Mouse (Mus musculus) T-helper 1 cell (primary cell): ENCODE data around the gene Tmed10.

Experiments
- in situ Hi-C: fragments of 300-600 bp; cut with MboI, MseI; formaldehyde crosslinking; loops from one replicate; pipeline ENCODE4 v1.15.1; 2025; ENCODE audit warnings: high pct_unique_total_duplicates

Tmed10 gene

DNA sequence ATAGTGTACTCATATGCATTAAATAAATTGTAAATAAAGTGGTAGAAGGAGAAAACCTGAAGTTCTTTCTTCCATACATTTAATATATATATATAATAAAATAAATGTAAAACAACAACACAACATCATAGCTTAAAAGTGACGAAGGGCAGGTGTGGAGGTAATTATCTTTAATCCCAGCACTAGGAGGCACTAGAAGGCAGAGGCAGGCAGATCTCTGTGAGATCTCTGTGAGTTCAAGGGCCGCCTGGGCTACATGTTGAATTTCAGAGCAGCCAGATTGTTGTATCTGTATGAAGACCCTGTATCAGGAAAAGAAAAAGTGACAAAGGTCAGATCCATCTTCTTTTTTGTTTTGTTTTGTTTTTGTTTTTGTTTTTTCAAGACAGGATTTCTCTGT lies 3.6 kb upstream of the Tmed10 start:
- in situ Hi-C loops = no loop called here

DNA sequence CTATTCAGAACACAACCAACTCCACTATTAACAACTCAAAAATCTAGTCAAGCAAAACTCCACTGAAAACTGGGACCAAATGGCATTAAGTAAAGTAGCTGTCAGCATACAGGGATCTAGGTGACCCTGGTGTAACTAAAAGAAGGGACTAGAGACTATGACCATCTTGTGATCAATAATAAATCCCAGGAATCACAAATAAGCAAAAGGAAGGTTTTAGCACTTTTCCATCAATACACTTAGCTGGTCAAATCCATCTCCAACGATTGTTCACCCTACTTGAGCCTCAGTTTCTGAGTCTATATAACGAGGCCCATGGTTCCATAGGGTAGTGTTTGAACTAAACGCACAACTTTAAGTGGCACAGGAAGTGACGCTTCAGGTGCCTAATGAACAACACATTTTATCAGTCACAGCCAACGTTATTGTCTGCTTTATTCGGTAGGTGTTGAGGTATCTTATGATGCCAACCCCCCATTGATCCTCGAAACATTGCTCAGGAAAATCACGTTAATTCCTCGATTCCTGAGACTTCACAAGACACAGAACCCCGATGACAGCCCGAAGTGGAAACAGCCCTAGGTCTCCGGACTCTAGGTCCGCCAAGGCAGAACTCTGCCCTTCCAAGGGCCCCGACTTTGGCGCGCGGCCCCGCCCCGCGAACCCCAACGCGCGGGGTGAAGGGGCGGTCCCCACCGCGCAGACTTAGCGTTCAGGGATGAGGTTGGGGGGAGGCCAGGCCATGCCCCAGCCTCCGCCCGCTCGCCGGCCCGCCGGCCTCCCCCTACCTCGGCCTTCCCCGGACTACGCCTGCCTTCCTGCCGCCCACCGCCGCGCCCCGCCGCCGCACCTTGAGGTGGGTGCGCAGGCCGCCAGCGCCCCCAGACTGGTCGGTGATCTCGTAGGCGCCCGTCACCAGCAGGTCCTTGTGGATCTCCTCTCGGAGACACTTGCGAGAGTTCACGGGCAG lies 771 bp downstream of the Tmed10 start:
- in situ Hi-C loops = loop anchor here (5.0 kb wide), 1 partner anchor 98 kb away; the partner anchor contains the start of gene Fos

DNA sequence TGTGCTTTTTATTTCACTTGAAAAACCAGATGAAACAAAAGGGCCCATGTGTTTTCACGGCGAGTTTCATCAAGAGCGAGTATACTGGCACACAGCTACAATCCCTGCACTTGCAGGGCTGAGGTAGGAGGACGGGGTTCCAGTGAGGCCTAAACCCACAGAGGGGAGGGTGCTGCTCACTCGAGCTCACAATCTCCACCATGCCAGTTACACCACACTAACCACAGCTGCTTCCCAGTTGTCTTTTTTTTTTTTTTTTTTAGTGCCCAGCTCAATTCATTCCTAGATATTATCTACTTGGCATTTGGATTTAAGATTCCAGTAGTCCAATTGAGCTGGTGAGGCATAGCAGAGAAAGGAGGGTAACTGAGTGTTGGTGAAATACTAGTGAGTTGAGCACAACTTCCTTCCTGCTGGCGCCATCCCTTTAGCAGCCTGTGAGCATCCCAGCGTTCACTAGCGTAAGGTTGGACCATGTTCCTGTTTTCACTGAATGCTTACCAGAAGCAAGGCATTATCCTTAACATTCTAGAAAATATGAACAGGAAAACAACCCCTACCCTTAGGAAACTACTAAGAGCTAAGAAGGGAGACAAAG lies 2.5 kb downstream of the Tmed10 start:
- in situ Hi-C loops = loop anchor here (5.0 kb wide), 1 partner anchor 100 kb away; the partner anchor contains the start of gene Fos

DNA sequence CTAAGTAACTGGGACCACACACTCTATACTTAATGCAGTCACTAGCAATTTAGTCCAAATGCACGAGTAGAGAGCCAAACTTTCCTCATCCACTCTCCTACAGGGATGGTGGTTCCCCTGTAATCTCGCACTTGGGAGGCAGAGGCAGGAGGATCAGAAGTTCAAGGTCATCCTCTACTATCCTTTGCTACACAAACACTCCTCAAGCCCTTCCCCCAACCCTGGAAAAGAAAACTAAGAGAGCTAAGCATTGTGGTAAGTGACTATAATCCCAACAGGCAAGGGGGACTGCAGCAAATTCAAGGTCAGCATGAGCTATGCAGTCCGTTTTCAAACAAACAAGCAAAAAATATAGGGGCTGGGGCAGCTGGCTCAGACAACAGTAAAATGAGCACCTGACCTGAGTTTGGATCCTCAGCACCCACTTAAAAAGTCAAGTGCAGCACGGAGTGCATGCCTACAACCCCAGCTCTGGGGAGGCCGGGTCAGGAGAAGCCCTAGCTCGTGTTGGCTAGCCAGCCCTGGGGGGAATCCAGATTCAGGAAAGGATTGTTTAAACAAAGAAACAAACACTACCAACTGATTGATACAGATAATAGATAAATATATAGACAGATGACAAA lies 6.1 kb downstream of the Tmed10 start:
- in situ Hi-C loops = no loop called here

DNA sequence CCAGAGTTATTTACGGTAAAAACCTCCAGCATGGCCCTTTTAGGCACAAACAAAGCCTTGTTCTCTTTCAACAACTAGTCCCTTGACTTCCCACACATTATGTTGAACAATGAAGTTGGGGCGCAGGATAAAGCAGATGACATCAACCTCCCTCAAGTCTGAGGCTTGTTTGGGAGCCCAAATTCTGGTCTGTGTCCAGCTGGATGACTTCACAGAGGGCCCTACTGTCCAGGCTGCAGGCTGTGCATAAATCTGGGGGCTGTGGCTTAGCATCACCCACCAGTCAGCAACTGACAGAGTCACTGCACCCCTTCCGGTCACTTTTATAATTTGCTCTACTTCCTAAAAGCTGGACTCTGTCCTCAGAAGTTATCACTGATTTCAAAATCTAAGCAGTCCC lies 8.4 kb downstream of the Tmed10 start:
- in situ Hi-C loops = no loop called here

DNA sequence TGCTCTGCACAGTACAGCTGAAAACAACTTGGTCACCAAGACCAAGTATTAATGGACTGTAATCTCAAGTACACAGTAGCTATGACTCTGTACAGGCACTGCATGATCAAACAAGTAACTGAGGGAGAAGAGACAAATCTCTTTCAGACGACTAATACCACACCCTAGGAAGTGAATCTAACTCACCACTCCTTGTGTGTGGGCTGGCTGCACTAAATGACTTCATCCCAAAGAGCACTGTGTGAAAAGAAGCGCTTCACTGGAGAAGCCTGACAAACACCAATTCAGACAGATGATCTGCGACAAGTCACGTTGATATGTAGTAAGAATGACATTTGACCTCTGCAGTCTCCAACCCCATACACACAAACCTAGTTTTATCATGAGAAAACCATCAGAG lies 12.1 kb downstream of the Tmed10 start:
- in situ Hi-C loops = no loop called here

DNA sequence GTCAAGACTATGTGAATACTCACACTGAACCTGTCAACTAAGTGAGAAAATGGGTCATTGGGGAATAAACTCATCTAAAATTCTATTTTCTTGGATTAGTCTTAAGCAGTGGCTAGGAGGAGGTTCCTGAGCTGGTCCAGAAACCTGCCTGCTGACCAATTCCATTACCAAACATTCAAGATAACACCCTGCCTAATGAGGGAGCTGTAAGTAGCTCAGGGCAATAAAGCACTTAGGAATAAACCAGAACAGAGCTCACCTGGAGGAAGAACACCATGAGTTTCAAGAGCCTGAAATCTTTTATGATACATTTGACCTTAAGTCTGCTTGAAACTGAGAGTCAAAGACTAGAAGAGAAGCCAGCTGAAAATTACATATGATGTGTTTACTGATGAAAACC lies 13.1 kb downstream of the Tmed10 start:
- in situ Hi-C loops = no loop called here

DNA sequence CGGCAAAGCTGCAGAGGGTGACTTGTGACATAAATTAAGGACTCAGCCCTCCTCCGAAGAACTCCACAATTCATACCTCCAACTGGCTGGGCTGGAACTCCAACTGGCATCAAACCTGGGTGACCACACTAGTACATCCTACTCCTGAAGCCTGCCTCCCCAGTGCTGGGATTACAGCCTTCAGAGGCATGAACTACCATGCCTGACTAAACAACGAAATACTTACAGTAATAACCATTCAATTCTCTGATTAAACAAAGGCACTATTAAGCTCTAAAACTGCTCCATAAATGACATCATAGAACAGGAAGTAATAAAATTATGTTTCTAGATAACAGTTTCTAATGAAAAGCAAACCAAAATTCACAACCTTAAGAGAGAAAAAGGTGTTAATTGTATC lies 13.5 kb downstream of the Tmed10 start:
- in situ Hi-C loops = no loop called here

DNA sequence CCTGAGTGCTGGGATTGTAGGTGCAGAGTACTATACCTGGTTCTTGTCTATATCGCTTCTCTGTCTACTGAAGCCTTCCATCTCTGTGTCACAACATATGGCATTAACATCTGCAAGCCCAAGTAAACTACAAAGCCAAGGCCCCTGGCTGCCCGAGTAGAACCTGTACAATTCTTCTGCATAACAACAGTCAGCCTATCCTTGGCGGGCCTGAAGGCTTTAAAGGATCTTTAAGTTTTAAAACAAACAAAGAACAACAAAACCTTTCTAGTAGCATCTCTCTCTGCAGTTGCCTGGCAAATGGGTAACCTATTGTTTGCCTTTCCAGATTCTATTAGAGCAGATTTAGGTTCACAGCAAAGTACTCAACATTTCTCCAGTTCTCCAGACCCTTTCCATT lies 20.6 kb downstream of the Tmed10 start:
- in situ Hi-C loops = no loop called here

DNA sequence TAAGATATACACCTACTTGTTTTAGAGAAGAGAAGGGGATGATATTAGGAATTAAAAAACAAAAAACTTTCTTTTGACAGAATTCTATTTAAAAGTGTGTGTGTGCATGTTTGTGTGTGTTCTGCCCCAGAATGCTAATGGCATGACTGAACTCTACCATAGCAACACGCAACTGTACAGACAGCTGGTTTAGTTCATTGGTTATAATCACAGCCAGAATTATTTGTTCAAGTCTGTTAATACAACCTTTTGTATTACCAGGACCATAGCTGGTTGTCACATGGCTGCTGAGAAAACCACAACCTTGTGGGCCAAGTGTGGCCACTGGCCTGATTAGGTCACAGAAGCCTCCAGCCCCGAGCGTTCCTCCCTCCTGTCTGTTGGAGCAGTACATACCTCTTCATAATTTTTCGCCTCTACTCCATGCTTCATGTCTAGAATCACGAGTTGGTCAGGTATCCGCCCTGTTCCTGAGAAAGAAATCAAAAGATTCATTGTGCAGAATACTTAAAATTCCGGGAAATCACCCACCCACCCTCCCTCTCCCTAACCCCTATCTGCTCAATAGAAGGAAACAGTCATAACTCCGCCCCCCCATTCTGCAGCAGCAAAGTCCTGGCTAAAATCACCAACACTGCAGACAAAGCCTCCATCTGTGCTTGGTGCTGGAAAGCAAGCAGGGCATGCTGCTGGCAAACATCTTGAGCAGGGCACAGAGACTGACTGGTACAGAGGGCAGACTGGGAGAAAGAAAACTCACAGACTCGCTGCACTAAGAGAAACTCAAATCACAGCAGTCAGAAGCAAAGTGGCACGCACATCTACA lies 24.0 kb downstream of the Tmed10 start:
- in situ Hi-C loops = no loop called here

DNA sequence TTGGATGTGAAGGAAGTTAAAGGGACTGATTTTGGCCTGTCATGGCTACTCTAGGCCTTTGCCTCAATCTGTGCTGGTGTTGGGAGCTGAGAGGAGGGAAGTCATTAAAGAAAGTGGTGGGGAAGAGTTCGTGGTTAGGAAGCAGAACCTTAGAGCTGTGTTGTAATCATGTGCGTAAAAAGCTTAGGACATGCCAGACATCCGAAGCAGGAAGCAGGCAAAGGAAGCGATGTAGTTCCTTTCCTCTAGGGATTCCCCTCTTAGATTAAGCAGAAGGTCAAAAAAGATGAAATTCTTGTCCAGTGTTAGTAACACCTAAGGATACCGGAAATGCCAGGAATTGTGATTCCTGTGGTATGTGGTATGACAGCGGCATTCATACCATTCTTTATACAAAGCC lies 26.3 kb downstream of the Tmed10 start:
- in situ Hi-C loops = loop anchor here (10.0 kb wide), 1 partner anchor 306 kb away; no protein-coding TSS in a partner anchor

DNA sequence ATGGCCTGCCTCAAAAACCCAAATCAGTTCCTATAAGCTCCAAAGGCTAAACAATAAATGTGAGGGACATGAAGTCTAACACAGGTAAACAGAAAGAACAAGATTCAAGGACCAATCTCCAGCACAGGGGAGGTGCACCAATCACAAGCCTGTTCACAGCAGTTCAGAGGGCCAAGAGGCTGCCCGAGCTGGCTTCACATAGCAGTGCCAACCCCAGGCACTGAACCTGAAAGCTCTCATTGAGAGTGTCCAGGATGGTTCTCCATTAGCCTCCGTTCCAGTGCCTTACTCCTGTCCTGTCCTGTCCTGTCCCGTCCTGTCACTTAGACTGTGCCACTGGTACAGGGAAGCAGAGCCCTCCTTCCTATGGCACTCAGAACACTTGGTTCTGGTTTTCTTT lies 27.5 kb downstream of the Tmed10 start:
- in situ Hi-C loops = loop anchor here (10.0 kb wide), 1 partner anchor 308 kb away; no protein-coding TSS in a partner anchor

DNA sequence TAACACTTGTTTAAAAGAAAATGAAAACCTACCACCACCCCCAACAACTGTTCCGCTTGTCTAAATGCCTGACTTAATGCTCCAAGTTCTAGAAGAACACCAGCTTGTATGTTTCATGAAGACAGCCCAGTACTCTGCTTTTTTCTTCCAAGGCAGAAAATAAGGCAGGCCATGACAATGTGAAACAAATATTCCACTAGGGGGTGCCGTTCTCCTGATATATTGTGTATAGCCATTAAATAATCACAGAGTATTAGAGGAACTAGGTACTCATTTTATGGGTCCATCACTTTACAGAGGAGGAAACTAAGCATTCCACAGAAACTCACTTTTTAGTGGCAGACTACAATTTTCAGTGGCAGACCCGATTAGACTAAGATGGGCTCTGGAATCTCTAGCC lies 28.3 kb downstream of the Tmed10 start:
- in situ Hi-C loops = loop anchor here (10.0 kb wide), 1 partner anchor 308 kb away; no protein-coding TSS in a partner anchor

DNA sequence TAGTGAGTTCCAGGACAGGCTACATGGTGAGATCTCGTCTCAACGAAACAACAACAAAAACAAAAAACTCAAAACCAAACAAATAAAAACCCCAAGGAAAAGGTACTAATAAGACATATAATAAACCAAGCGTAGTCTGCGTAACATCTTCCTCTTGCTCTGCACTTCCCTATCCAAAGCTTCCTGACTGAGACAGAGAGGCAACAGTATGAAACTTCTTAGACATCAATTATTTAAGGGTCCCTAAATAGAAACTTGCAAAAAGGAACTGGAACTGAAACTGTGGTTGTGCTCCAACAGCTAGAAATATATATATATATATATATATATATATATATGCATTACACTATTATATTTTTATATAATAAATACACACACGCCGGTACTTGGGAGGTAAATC lies 29.1 kb downstream of the Tmed10 start:
- in situ Hi-C loops = loop anchor here (10.0 kb wide), 1 partner anchor 309 kb away; no protein-coding TSS in a partner anchor

DNA sequence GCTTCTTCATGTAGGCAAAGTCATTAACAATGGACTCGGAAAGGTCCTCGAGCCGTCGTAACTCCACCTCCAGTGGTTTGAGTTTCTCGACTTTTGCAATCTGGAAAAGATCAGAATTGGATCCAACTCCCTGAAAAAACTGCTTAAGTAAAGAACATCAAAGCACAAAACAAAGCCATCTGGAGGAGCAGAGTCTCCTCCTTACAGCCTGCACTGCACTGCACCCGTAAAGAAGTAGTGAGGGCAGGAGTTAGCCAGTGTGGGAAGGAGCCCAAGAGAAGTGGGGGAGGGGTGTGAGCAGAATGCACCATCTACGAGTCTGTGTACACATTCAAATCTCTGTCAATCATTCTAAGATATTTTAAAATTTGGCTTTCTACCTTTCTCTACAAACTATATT lies 30.4 kb downstream of the Tmed10 start:
- in situ Hi-C loops = loop anchor here (5.0 to 10.0 kb wide), 2 partner anchors 138 to 311 kb away; no protein-coding TSS in a partner anchor

DNA sequence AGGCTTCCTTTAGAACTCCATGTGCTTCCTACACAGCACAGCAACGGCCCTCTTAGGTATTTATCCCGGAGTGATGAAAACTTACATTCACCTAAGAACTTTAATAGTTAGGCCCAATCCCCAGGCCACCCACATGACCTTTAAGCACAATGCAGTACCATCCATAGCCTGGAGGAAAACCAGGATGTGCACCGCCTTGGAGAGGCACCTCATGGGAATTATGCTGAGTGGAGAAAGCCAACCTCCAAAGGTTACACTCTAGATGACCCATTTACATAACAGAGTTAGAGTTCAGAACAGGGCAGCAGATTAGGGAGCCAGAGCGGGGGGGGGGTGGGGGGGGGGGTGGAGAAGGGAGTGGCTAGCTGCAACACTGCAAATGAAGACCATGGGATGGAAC lies 32.3 kb downstream of the Tmed10 start:
- in situ Hi-C loops = loop anchor here (5.0 to 10.0 kb wide), 2 partner anchors 140 to 312 kb away; no protein-coding TSS in a partner anchor

DNA sequence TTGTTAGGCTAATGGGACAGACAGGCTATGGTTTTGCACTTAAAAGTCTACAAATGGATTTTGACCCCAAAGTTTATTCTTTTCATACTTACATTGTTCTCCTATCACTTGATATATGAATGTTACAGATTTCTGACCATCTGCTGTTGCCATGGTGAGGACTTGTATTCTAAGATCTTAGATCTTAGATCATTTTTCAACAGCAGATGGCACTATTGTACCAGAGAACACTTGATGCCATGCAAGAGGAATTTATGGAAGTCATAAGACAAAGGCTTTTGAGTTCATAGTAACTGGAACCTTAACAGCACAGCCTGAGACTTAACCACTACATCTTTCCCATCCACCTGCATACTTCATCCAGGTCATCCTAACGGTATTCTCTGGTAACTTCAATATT lies 33.5 kb downstream of the Tmed10 start:
- in situ Hi-C loops = loop anchor here (5.0 to 10.0 kb wide), 2 partner anchors 141 to 314 kb away; no protein-coding TSS in a partner anchor

DNA sequence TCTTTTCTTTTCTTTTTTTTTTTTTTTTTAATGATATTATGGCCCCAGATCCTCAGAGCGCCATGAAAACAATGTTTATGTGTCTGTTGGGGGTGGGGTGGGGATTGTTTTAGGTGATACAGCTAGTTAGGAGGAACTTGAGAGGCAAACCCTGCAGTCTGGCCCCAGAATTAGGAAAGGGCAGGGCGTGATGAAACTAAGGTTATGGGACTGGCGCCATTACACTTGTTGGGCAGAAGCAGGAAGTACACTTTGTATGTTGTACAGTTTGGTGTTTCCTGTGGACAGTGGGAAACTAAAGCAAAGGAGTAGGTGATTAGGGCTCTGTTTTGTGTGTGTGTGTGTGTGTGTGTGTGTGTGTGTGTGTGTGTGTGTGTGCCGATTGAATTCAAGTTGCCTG lies 34.7 kb downstream of the Tmed10 start:
- in situ Hi-C loops = loop anchor here (5.0 to 10.0 kb wide), 2 partner anchors 142 to 315 kb away; no protein-coding TSS in a partner anchor

DNA sequence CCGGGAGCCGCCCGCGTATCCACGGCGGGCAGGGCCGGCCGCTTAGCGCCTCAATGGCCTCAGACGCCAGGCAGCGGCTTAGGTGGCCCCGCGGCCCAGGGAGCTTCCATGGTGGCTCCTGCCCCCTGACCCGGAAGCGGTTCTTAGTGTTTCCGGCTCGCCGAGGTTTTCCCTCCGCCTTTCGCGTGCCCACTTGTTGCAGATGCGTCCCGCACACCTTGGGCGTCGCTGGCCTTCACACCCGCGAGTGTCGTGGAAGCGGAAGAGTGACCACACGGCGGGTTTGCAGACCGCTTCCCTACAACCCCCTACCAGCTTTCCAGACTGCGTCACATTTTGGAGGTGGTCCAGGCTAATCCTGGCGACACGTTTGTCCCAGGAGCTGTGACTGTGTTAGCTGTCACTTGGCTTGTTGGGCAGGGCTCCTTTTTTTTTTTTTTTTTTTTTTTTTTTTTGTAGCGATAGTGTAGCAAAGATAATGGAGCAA lies 35.4 kb downstream of the Tmed10 start, which contains the start of gene Nek9:
Gene Nek9 (minus strand): TSS at position 120 of the 487 bp plus-strand sequence.
- in situ Hi-C loops = no loop called here

DNA sequence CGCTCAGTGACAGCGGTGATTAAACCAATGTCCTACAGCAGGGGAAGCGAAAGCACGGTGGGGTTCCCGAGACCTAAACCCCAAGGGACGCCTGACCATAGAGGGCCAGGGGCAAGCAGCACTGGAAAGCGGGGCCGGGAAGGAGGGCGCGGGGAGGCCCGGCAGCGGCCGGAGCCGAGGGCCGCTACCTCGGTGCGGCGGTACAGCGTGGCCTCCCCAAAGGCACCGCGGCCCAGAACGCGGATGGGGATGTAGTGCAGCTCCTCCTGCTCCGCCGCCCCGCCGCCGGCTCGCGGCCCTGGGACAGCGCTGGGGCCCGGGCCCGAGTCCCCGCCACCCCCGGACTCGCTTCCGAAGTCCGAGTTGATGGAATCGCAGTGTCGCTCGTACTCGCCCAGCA lies 35.8 kb downstream of the Tmed10 start:
- in situ Hi-C loops = no loop called here
